Mouse (Mus musculus) embryo, embryonic 11.5 days (tissue): ENCODE results near the gene Vmn1r158.
"Not testable (repeated sequence)": the region's sequence is repeated elsewhere in the genome, so short reads cannot be mapped to it uniquely, and the experiment has no call there.

Experiments used
- DNase-seq: peaks from one replicate; pipeline ENCODE4 v3.0.0-alpha.2; 2012; ENCODE audit warnings: low read depth, low spot score

Gene Vmn1r158

DNA sequence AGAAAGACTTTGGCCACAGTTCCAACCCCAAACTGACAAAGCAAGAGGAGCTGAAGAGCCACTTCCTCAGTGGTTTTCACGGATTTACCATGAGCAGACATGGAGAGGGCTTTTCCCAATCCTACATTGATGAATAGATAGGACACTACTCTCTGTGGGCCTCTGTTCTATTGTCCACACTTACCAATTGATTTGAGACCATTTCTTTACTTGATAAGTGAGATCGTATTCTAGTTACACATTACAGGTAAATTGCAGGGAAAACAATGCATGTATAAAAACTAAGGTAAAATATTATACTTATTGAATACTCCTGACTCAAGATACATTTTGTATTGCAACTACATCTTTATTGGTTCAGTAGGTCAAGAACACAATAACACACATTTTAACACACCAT, at the start of gene Vmn1r158:
Vmn1r158 (minus strand) TSS at position 101 of the 400 bp plus-strand sequence.
- not testable (repeated sequence) for DNase-seq

DNA sequence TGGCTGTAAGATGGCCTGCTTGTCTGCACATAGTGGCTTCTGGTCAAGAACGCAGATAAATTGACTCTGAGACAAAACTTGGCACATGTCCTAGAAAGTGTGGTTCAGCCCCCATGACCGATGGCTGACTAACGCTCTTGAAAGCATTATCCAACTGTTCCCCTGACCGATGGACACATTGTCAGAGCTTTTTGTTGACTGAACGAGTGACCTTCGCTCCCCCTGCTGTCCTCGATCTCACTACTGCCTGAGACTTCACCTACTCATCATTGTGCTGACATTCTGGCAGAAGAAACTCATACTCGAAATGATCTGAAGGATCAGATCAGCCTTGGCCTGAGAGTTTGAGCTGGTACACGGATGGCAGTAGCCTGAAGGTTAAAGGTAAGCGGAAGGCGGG, 14.6 kb downstream of the Vmn1r158 start:
- not testable (repeated sequence) for DNase-seq

DNA sequence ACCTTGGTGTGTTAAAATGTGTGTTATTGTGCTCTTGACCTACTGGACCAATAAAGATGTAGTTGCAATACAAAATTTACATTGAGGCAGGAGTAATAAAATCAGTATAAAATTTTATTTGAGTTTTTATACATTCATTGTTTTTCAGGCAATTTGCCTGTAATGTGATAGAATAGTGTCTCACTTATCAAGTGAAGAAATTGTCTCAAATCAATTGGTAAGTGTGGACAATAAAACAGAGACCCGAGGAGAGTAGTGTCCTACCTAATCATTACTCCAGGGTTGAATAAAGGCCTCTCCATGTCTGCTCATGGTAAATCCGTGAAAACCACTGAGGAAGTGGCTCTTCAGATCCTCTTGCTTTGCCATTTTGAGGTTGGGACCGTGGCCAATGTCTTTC, 29.2 kb downstream of the Vmn1r158 start, which contains the start of gene Vmn1r157:
Vmn1r157 (plus strand) TSS at position 301 of the 400 bp plus-strand sequence.
- not testable (repeated sequence) for DNase-seq
